Mouse (Mus musculus) hindbrain, embryonic 12.5 days (tissue): ENCODE measurements around the gene Parp6. TPM values are rescaled to one million over a fixed set of nuclear protein-coding genes. Genes with fewer than 3 reads are reported as not detected.

Experiments used
- ATAC-seq: fragments of 200-750 bp; cut with Nextera tagmentation; 2 replicates; pipeline ENCODE4 v1.8.0; 2017; ENCODE audit warnings: moderate TSS enrichment; ENCODE audit not compliant: low FRiP score
- H3K27ac ChIP-seq: fragments of 300-500 bp; sonication (generic); 2 replicates; pipeline ENCODE4 v1.5.1; 2016; ENCODE audit warnings: mild to moderate bottlenecking
- H3K27me3 ChIP-seq: fragments of 300-500 bp; sonication (generic); 2 replicates; pipeline ENCODE4 v1.6.1; 2016; ENCODE audit warnings: mild to moderate bottlenecking
- H3K36me3 ChIP-seq: fragments of 300-500 bp; sonication (generic); 2 replicates; pipeline ENCODE4 v1.6.1; 2016; ENCODE audit warnings: mild to moderate bottlenecking
- H3K4me1 ChIP-seq: fragments of 300-500 bp; sonication (generic); 2 replicates; pipeline ENCODE4 v1.6.1; 2016
- H3K4me2 ChIP-seq: fragments of 300-500 bp; sonication (generic); replicated peaks from 2 replicates; pipeline ENCODE4 v1.6.1; 2016; ENCODE audit warnings: mild to moderate bottlenecking
- H3K4me3 ChIP-seq: fragments of 300-500 bp; sonication (generic); 2 replicates; pipeline ENCODE4 v1.5.1; 2016; ENCODE audit warnings: mild to moderate bottlenecking
- H3K9ac ChIP-seq: fragments of 300-500 bp; sonication (generic); 2 replicates; pipeline ENCODE4 v1.6.1; 2016; ENCODE audit warnings: mild to moderate bottlenecking, moderate library complexity
- H3K9me3 ChIP-seq: fragments of 300-500 bp; sonication (generic); replicated peaks from 2 replicates; pipeline ENCODE4 v1.6.1; 2016; ENCODE audit warnings: mild to moderate bottlenecking
- WGBS: fragments of 180-500 bp; shearing (Covaris S2); methylation state at CpG from one replicate; pipeline ENCODE4 v1.1.7; 2016; 5-methylcytosine and 5-hydroxymethylcytosine counted together
- polyA plus RNA-seq: library from polyadenylated mRNA; unstranded; fragments of >200 nt; fragmentation: Nextera tagmentation; extraction: Ambion mirVana; gene quantifications from 2 replicates; pipeline ENCODE4 v1.2.1, GENCODE M21; 2016

Gene Parp6
- polyA plus RNA-seq, 1 experiment from 2014 or later: 127 TPM

DNA sequence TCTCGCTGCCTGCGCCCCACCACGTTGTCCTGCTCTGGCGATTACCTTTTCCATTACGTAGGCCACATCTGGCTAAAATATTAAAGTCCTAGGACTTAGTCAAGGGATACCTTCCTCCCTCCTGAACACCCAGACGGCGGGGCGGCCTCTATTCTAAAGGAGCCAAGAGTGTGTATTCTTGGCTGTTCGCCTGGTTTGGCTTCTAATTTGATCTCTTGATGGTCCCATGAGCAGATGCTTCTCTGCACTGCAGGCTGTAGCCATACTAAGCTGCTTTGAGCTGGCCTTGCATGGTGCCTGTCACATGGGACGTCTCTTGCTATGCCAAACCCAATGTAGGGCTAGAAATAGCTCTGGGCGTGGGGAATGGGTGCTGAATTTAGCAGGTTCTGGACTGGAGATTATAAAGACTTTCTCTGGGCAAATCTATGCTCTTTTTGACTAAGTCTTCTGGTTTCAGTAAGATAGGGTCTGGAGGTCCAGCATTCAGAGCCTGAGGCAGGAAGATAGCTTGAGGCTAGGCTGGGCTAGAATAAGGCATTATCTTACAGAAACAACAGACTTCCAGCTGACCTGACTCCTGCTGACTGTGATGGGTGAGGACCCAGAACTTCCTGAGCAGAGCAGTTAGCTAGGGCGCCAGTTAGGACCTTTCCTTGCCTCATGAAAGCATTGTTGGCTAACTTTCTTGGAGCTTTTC lies 55.3 kb downstream of the Parp6 start:
- no peak for ATAC-seq
- Histone ChIP-seq H3K27ac (no peak overlapping the region), H3K9me3 (no peaks in the 10 kb centered on the region), H3K4me3 (no peak overlapping the region), H3K9ac (no peak overlapping the region), H3K27me3 (no peaks in the 10 kb centered on the region), H3K4me1 (no peaks in the 10 kb centered on the region), H3K36me3 (peaks cover 98% of the 10 kb centered on the region), H3K4me2 (no peak overlapping the region)
- WGBS: 94% methylated on average over 12 of the region's 12 CpGs

- Histone ChIP-seq H3K27me3 (no peaks in the 10 kb centered on the region), H3K36me3 (peaks cover 98% of the 10 kb centered on the region), H3K4me1 (no peaks in the 10 kb centered on the region), H3K4me3 (no peak overlapping the region), H3K27ac (no peak overlapping the region), H3K9ac (no peak overlapping the region), H3K4me2 (no peak overlapping the region), H3K9me3 (no peaks in the 10 kb centered on the region)
- no peak for ATAC-seq
- 82% methylated on average over 2 of the region's 2 CpGs for WGBS
Measured at GRCm38 (mm10) chr9:59673427-59673826, 56.3 kb downstream of the Parp6 start.

DNA sequence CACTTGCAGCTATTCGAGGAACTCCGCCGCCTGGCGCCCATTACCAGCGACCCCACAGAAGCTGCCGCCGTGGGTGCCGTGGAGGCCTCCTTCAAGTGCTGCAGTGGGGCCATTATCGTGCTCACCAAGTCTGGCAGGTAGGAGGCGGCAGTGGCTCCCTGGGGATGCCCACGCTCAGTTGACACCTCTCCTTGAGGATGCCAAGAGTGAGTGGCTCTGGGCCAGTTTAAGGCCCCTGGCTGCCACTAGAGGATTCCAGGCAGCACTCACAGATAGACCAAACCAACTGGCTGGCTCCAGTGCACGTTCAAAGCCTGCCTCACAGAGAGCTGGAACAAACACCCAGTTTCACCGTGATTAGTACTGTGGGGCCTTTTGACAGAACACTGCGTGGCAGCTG lies 58.5 kb downstream of the Parp6 start:
- no peak overlapping the region for H3K27ac ChIP-seq
- H3K4me3 ChIP-seq: no peak overlapping the region
- no peaks in the 10 kb centered on the region for H3K9me3 ChIP-seq
- peaks cover 13% of the 10 kb centered on the region for H3K4me1 ChIP-seq
- WGBS: 92% methylated on average over 14 of the region's 14 CpGs
- peaks cover 88% of the 10 kb centered on the region for H3K36me3 ChIP-seq
- ATAC-seq: no peak
- no peak overlapping the region for H3K9ac ChIP-seq
- H3K27me3 ChIP-seq: peaks cover 6% of the 10 kb centered on the region
- no peak overlapping the region for H3K4me2 ChIP-seq

- H3K27ac ChIP-seq: no peak overlapping the region
- WGBS: 33% methylated on average over 1 of the region's 1 CpGs
- H3K27me3 ChIP-seq: peaks cover 30% of the 10 kb centered on the region
- no peak overlapping the region for H3K4me3 ChIP-seq
- ATAC-seq: no peak
- H3K4me2 ChIP-seq: no peak overlapping the region
- H3K9ac ChIP-seq: no peak overlapping the region
- no peaks in the 10 kb centered on the region for H3K9me3 ChIP-seq
- H3K36me3 ChIP-seq: peaks cover 61% of the 10 kb centered on the region
- peaks cover 14% of the 10 kb centered on the region for H3K4me1 ChIP-seq
Measured at GRCm38 (mm10) chr9:59678313-59678712, 61.2 kb downstream of the Parp6 start.

DNA sequence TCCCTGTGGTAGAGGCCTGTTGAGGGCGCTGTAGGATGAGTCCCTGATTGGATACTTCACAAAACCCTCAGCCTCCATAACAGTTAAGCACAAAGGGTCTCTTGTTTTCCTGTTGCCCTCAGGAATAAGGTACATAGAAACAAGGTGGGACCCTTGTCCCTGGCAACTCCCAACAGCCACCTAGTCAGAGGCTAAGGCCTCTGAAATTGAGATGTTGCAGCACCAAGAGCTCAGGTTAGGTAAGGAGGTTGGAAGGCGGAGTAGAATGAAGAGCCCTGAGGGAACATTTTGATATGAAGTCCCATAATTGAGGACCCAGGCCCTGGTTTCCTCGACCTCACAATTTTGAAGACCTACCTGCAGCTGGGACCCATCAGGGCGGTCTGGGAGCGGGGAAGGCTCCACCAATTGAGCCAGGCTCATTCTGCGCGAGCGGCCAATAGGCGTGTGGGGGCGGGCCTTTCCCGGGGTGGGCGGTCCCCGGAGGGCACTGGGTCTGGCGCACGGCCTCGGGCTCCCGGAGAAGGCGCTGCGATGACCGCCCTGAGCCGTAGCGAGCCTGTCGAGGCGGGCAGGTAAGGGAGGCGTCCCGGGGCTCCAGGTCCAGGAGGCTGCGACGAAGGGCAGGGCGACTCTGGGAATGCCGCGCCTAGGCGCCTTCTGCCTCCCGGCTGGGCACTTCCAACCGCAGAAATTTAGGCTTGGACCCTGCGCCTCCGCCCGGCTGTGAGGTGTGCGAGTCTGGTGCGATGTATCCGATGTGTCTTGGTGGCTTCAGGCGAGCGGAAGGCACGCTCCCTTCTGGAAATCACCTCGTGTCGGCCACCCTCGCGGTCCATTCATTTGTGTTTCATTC lies 62.8 kb downstream of the Parp6 start, which contains the start of gene Gramd2:
TSS of gene Gramd2 (plus strand) at position 467 of the 856 bp plus-strand sequence.
- ATAC-seq: peak; percentile 96
- H3K27me3 ChIP-seq: peaks cover 30% of the 10 kb centered on the region
- peaks cover 14% of the 10 kb centered on the region for H3K4me1 ChIP-seq
- H3K4me3 ChIP-seq: peak within 1 kb of the TSS; percentile 46
- peaks cover 46% of the 10 kb centered on the region for H3K36me3 ChIP-seq
- H3K9ac ChIP-seq: peak within 1 kb of the TSS; percentile 67
- 2% methylated on average over 46 of the region's 47 CpGs for WGBS
- H3K4me2 ChIP-seq: peak within 1 kb of the TSS; percentile 95
- no peaks in the 10 kb centered on the region for H3K9me3 ChIP-seq
- H3K27ac ChIP-seq: no peak within 1 kb of the TSS

GRCm38 (mm10) chr9:59680534-59680875 lies 63.4 kb downstream of the Parp6 start:
- peak overlapping the region; percentile 95 for H3K4me2 ChIP-seq
- H3K27ac ChIP-seq: no peak overlapping the region
- no peaks in the 10 kb centered on the region for H3K9me3 ChIP-seq
- H3K36me3 ChIP-seq: peaks cover 40% of the 10 kb centered on the region
- H3K9ac ChIP-seq: peak overlapping the region; percentile 67
- 8% methylated on average over 16 of the region's 16 CpGs for WGBS
- H3K27me3 ChIP-seq: peaks cover 34% of the 10 kb centered on the region
- peak; percentile 47; the same call in 1 of the 2 replicates for ATAC-seq
- H3K4me1 ChIP-seq: peaks cover 14% of the 10 kb centered on the region
- H3K4me3 ChIP-seq: peak overlapping the region; percentile 46

- no peak overlapping the region for H3K4me3 ChIP-seq
- 82% methylated on average over 2 of the region's 2 CpGs for WGBS
Measured at GRCm38 (mm10) chr9:59684020-59684419, 66.9 kb downstream of the Parp6 start.

DNA sequence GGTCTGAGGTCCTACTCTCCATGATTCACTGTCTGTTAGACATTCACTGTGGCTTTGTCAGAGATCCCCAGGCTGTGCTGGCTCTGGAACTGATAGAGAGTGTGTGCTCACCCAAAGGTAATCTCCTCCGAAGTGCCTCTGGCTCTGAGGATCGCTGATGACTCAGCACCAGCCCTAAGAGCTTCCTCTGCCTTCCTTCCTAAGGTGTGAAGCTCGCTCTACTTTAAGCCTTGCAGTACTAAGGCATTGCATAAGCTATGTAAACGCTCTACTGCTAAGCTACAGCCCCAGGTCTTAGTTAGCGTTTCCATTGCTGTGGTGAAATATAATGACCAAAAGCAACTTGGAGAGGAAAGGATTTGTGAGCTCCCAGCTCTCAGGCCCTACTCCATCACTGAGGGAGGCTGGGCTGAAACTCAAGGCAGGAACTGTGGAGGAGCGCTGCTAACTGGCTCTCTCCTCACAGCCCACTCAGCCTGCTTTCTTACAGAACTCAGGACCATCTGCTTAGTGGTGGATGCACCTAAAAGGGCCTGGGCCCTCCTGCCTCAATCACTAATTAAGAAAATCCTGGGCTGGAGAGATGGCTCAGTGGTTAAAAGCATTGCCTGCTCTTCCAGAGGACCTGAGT lies 70.4 kb downstream of the Parp6 start:
- Histone ChIP-seq H3K36me3 (no peaks in the 10 kb centered on the region), H3K9me3 (no peaks in the 10 kb centered on the region), H3K27me3 (peaks cover 14% of the 10 kb centered on the region; the same call in 1 of the 2 replicates), H3K4me2 (no peak overlapping the region), H3K4me3 (no peak overlapping the region), H3K27ac (no peak overlapping the region), H3K4me1 (peaks cover 8% of the 10 kb centered on the region), H3K9ac (no peak overlapping the region)
- 46% methylated on average over 6 of the region's 6 CpGs for WGBS
- ATAC-seq: no peak

More at GRCm38 (mm10) chr9:59684020-59684419, 66.9 kb downstream of the Parp6 start:
- no peak overlapping the region for H3K27ac ChIP-seq
- H3K4me1 ChIP-seq: peaks cover 14% of the 10 kb centered on the region
- peaks cover 6% of the 10 kb centered on the region for H3K36me3 ChIP-seq
- no peak overlapping the region for H3K9ac ChIP-seq
- no peaks in the 10 kb centered on the region for H3K9me3 ChIP-seq
- H3K4me2 ChIP-seq: no peak overlapping the region
- ATAC-seq: no peak
- peaks cover 34% of the 10 kb centered on the region for H3K27me3 ChIP-seq

DNA sequence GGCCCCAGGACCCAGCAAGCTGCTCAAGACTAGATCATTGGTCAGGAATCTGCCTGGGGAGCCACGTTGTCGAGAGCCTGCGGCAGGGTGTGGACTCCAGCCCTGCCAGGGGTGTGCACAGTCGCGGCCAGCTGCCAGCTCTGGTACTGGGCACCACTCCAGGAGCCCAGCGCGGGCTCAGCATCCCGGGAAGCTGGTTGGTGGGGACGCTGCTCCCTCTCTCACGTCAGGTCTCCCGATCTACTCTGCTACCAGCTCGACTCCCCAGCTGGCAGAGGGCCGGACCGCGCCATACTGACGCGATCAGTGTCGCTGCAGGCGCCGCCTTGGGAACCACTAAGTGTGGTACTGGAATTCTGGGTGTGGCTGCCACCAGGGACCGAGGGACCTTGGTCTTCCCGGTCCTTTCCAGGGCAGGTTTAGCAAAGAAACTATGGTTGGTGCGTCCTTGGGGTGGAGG lies 74.6 kb downstream of the Parp6 start:
- 4% methylated on average over 23 of the region's 23 CpGs for WGBS
- Histone ChIP-seq H3K4me3 (peak overlapping the region; percentile 20), H3K27ac (no peak overlapping the region), H3K9ac (peak overlapping the region; percentile 48), H3K36me3 (no peaks in the 10 kb centered on the region), H3K9me3 (no peaks in the 10 kb centered on the region), H3K27me3 (peaks cover 5% of the 10 kb centered on the region; the same call in 1 of the 2 replicates), H3K4me2 (peak overlapping the region; percentile 52), H3K4me1 (peaks cover 8% of the 10 kb centered on the region)
- ATAC-seq: peak; percentile 89

- whole genome bisulfite sequencing: 35% methylated on average over 9 of the region's 9 CpGs
Measured at GRCm38 (mm10) chr9:59692145-59692544, 75.1 kb downstream of the Parp6 start.

DNA sequence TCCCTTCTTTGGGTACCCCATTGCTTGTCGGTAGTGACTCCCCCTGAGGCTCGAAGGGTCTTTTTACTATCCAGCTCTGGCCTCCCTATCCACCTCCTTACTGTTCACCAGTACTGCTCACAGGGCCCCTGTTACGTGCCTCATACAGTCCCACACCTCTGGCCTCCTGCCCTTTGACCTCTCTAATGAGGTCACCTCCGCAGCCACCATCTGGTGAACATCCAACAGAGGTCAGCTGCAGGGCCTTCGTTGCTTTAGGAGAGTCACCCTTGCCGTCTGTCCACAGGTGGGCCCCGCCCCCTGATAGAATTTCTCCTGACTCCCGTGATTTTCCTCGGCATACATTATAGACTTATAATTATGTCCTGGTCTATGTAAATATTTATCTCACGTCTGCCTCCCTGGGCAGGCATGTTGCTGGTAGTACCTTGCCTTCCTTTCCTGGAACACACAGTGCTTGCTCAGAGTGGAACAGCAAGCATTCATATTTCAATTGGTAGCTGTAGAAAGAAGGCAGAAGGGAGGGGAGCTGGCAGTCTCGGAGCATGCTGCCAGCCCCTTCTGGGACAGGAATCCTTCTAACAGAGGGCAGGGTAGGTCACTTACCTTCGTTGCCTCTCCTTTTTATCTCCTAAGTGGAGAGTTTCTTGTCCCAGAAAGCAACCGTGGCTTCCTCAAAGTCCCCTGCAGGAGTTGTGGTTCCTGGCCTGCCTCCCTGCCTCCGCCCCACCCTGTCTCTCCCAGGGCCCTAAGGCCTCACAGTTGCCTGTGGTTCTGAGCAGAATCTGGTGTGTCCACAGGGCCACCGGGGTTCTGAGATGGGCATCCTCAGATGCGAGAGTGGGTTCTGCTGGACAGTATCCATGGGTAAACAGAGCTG lies 77.7 kb downstream of the Parp6 start:
- Histone ChIP-seq H3K27me3 (peaks cover 5% of the 10 kb centered on the region; the same call in 1 of the 2 replicates), H3K4me1 (peaks cover 8% of the 10 kb centered on the region), H3K9ac (no peak overlapping the region), H3K4me2 (no peak overlapping the region), H3K9me3 (no peaks in the 10 kb centered on the region), H3K4me3 (no peak overlapping the region), H3K36me3 (no peaks in the 10 kb centered on the region), H3K27ac (no peak overlapping the region)
- ATAC-seq: no peak
- WGBS: 55% methylated on average over 16 of the region's 16 CpGs

More at GRCm38 (mm10) chr9:59692145-59692544, 75.1 kb downstream of the Parp6 start:
- Histone ChIP-seq H3K4me3 (peak overlapping the region; percentile 20), H3K9ac (peak overlapping the region; percentile 48; the same call in 1 of the 2 replicates), H3K27me3 (peaks cover 5% of the 10 kb centered on the region; the same call in 1 of the 2 replicates), H3K36me3 (no peaks in the 10 kb centered on the region), H3K4me2 (peak overlapping the region; percentile 52), H3K27ac (no peak overlapping the region), H3K9me3 (no peaks in the 10 kb centered on the region), H3K4me1 (peaks cover 8% of the 10 kb centered on the region)
- peak; percentile 73 for ATAC-seq
